Mouse (Mus musculus): Measurements from ENCODE around the gene Ddx39. TPM values are rescaled to one million over a fixed set of nuclear protein-coding genes. Genes with fewer than 3 reads are reported as not detected.
A peak's percentile ranks its signal among the peaks of the same experiment; 100 is the strongest.

Ddx39 gene
- total and polyA plus RNA-seq, 2 experiments from 2014 or later = 79.3 to 95.7 TPM

DNA sequence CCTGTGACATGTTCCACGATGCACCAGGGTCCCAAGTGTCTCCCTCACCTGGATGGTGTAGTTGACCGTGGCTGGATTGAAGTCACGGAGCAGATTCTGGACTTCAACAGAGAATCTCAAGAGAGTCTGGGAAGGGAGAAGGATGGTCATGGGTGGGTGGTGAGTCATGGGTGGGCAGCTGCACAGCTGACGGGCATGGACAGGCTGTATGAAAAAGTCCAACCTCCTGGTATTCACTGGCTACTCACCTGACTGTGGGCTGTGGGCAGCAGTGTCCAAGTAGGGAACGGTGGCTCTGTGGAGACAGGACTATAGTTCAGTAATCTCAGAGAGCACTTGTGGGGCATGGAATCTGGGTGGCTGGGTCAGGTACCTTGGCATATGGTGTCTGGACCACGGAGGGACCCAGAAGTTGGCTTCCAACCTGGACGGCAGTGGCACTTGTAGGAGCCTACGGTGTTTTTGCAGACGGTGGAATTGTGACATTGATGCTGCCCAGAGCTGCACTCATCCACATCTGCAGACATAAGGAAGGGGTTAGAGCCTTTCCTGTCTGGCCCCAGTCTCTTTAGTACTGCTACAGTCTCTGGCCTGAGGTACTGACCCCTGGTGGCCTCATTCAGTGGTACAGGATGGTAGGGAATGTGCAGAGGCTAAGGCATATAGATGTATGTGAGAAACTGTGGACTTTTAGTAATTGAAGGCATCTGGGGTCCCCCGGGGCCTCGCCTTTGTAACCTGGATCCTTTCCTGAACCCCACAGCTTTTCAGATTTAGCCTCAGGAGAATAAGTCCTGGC lies 14.2 kb downstream of the Ddx39 start:
- no peaks in the 10 kb centered on the region for H3K4me1 ChIP-seq (ENCODE audit: control insufficient read depth, insufficient read depth)
- 67% methylated on average over 11 of the region's 11 CpGs for WGBS

DNA sequence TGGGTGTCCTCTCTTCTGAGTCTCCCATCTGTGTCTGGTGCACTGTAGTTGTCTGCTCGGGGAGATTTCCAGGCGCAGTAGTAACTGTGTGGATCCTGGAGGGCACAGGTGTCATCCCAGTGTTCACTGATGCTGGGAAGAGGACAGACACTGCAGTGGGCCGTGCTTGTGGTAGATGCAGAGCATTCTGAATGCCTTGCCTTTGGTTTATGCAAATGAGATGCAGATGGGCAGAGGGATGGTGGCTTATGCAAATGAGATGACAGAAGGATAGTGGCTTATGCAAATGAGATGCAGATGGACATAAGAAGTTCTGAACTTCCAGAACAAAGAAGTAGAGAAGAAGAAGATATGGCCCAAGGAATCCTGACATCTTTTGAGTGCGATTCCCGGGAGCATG lies 16.9 kb downstream of the Ddx39 start:
- H3K9ac ChIP-seq (replicated peaks; ENCODE audit: low read depth, low read length) = no peak overlapping the region
- TF ChIP-seq CTCF (IDR thresholded peaks at IDR 0.05; ENCODE audit: low read depth) (no peak), EP300 (IDR thresholded peaks at IDR 0.05; ENCODE audit: low read depth) (no peak)
- H3K27me3 ChIP-seq (ENCODE audit: control insufficient read depth, insufficient read depth, low read length) = no peaks in the 10 kb centered on the region
- 82% methylated on average over 5 of the region's 5 CpGs for WGBS
- H3K36me3 ChIP-seq (replicated peaks; ENCODE audit: control insufficient read depth, insufficient read depth, low read length) = peaks cover 69% of the 10 kb centered on the region
- no peak overlapping the region for H3K27ac ChIP-seq (ENCODE audit: low read depth)
- ATAC-seq (ENCODE audit: insufficient read depth, low read depth) = no peak
- H3K4me2 ChIP-seq (ENCODE audit: low read depth, low read length) = no peak overlapping the region
- H3K4me3 ChIP-seq (ENCODE audit: low read depth, low read length) = no peak overlapping the region
- H3K9me3 ChIP-seq (replicated peaks; ENCODE audit: control insufficient read depth, low read length) = no peaks in the 10 kb centered on the region
- H3K4me1 ChIP-seq (ENCODE audit: control insufficient read depth, insufficient read depth) = no peaks in the 10 kb centered on the region
- DNase-seq (ENCODE audit: low spot score) = no peak

More for the DNA sequence above, 14.2 kb downstream of the Ddx39 start:
- no peaks in the 10 kb centered on the region for H3K9me3 ChIP-seq (replicated peaks; ENCODE audit: control insufficient read depth, low read length)
- DNase-seq (ENCODE audit: low spot score) = no peak
- TF ChIP-seq CTCF (IDR thresholded peaks at IDR 0.05; ENCODE audit: low read depth) = peak; percentile 72
- TF ChIP-seq EP300 (IDR thresholded peaks at IDR 0.05; ENCODE audit: low read depth) = no peak
- no peak overlapping the region for H3K4me2 ChIP-seq (ENCODE audit: low read depth, low read length)
- H3K4me3 ChIP-seq (ENCODE audit: low read depth, low read length) = no peak overlapping the region
- no peak overlapping the region for H3K27ac ChIP-seq (ENCODE audit: low read depth)
- no peaks in the 10 kb centered on the region for H3K27me3 ChIP-seq (ENCODE audit: control insufficient read depth, insufficient read depth, low read length)
- ATAC-seq (ENCODE audit: insufficient read depth, low read depth) = peak; percentile 62; the same call in 1 of the 2 replicates
- no peak overlapping the region for H3K9ac ChIP-seq (replicated peaks; ENCODE audit: low read depth, low read length)
- peaks cover 89% of the 10 kb centered on the region for H3K36me3 ChIP-seq (replicated peaks; ENCODE audit: control insufficient read depth, insufficient read depth, low read length)

GRCm38 (mm10) chr8:83732919-83733318 lies 17.9 kb downstream of the Ddx39 start:
- Histone ChIP-seq H3K27ac (ENCODE audit: low read depth) (no peak overlapping the region), H3K36me3 (replicated peaks; ENCODE audit: control insufficient read depth, insufficient read depth, low read length) (peaks cover 59% of the 10 kb centered on the region), H3K9ac (replicated peaks; ENCODE audit: low read depth, low read length) (no peak overlapping the region), H3K4me3 (ENCODE audit: low read depth, low read length) (no peak overlapping the region), H3K4me2 (ENCODE audit: low read depth, low read length) (no peak overlapping the region), H3K9me3 (replicated peaks; ENCODE audit: control insufficient read depth, low read length) (no peaks in the 10 kb centered on the region; the same call in 1 of the 2 replicates), H3K27me3 (ENCODE audit: control insufficient read depth, insufficient read depth, low read length) (no peaks in the 10 kb centered on the region), H3K4me1 (ENCODE audit: control insufficient read depth, insufficient read depth) (no peaks in the 10 kb centered on the region)
- WGBS = 58% methylated on average over 6 of the region's 6 CpGs
- ATAC-seq (ENCODE audit: insufficient read depth, low read depth) = no peak
- no peak for TF ChIP-seq EP300 (IDR thresholded peaks at IDR 0.05; ENCODE audit: low read depth)
- no peak for TF ChIP-seq CTCF (IDR thresholded peaks at IDR 0.05; ENCODE audit: low read depth)
- no peak for DNase-seq (ENCODE audit: low spot score)

GRCm38 (mm10) chr8:83736681-83737080 lies 21.7 kb downstream of the Ddx39 start:
- WGBS = 73% methylated on average over 4 of the region's 4 CpGs
- no peak overlapping the region for H3K4me3 ChIP-seq (ENCODE audit: low read depth, low read length)
- no peak overlapping the region for H3K27ac ChIP-seq (ENCODE audit: low read depth)
- ATAC-seq (ENCODE audit: insufficient read depth, low read depth) (no peak), DNase-seq (ENCODE audit: low spot score) (no peak)
- H3K4me2 ChIP-seq (ENCODE audit: low read depth, low read length) = no peak overlapping the region
- H3K27me3 ChIP-seq (ENCODE audit: control insufficient read depth, insufficient read depth, low read length) = no peaks in the 10 kb centered on the region
- H3K9me3 ChIP-seq (replicated peaks; ENCODE audit: control insufficient read depth, low read length) = no peaks in the 10 kb centered on the region; the same call in 1 of the 2 replicates
- no peak overlapping the region for H3K9ac ChIP-seq (replicated peaks; ENCODE audit: low read depth, low read length)
- peaks cover 24% of the 10 kb centered on the region for H3K36me3 ChIP-seq (replicated peaks; ENCODE audit: control insufficient read depth, insufficient read depth, low read length)
- TF ChIP-seq CTCF (IDR thresholded peaks at IDR 0.05; ENCODE audit: low read depth) = no peak
- no peak for TF ChIP-seq EP300 (IDR thresholded peaks at IDR 0.05; ENCODE audit: low read depth)
- H3K4me1 ChIP-seq (ENCODE audit: control insufficient read depth, insufficient read depth) = peaks cover 15% of the 10 kb centered on the region

GRCm38 (mm10) chr8:83737346-83737745 lies 22.4 kb downstream of the Ddx39 start:
- 90% methylated on average over 4 of the region's 4 CpGs for WGBS
- peaks cover 17% of the 10 kb centered on the region for H3K36me3 ChIP-seq (replicated peaks; ENCODE audit: control insufficient read depth, insufficient read depth, low read length)
- peak overlapping the region; percentile 74; the same call in 1 of the 2 replicates for H3K4me2 ChIP-seq (ENCODE audit: low read depth, low read length)
- H3K9ac ChIP-seq (replicated peaks; ENCODE audit: low read depth, low read length) = no peak overlapping the region
- H3K27me3 ChIP-seq (ENCODE audit: control insufficient read depth, insufficient read depth, low read length) = no peaks in the 10 kb centered on the region
- TF ChIP-seq EP300 (IDR thresholded peaks at IDR 0.05; ENCODE audit: low read depth) = no peak
- peak; percentile 19; the same call in 1 of the 2 replicates for TF ChIP-seq CTCF (IDR thresholded peaks at IDR 0.05; ENCODE audit: low read depth)
- H3K9me3 ChIP-seq (replicated peaks; ENCODE audit: control insufficient read depth, low read length) = no peaks in the 10 kb centered on the region; the same call in 1 of the 2 replicates
- no peak for ATAC-seq (ENCODE audit: insufficient read depth, low read depth)
- H3K27ac ChIP-seq (ENCODE audit: low read depth) = peak overlapping the region; percentile 86; the same call in 1 of the 2 replicates
- peaks cover 15% of the 10 kb centered on the region for H3K4me1 ChIP-seq (ENCODE audit: control insufficient read depth, insufficient read depth)
- DNase-seq (ENCODE audit: low spot score) = no peak
- no peak overlapping the region for H3K4me3 ChIP-seq (ENCODE audit: low read depth, low read length)

All from heart, postnatal 0 days (tissue).